Mouse (Mus musculus): ENCODE measurements around the gene Parvb.

Gene Parvb

DNA sequence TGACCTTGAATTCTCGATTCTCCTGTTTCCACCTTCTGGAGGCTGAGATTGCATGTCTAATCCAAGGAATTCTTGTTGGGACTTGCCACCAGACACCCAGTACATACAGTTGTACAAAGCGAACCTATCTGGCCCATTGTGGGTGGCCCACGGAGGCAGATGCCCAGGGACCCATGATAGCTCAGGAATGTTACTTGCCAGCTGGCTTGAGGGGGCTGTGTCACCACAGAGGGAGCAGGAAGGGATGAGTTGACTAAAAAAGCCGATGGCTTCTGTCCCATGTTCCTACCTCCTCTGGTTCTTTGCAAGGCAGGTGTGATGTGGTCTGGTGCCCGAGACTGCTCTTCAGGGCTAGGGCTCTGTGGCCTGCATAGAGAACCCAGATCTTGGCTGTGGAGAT, 59.3 kb downstream of the Parvb start:
- no peak for DNase-seq (ENCODE audit: low read depth, low spot score)

GRCm38 (mm10) chr15:84293590-84293989, 61.7 kb downstream of the Parvb start:
- DNase-seq (ENCODE audit: low read depth, low spot score), result no peak

DNA sequence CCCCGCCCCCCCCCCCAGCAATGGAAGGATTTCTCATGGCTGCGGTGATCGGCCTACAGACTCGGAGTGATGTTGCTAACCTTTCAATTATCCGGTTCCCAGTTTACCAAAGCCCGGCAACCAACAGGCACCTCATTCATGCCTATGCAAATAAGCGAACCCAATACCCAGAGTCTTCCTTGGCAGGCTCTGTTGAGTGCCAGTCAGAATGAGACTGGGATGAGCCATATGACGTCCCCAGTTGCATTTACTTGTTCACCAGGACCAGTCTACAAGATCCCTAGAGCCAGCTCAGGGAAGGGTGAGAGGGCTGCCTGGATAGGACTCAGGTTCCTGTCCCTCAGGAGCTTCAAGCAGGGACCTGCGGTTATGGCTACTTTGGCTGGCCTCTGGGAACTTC, 62.5 kb downstream of the Parvb start:
- no peak for DNase-seq (ENCODE audit: low read depth, low spot score)

- no peak for DNase-seq (ENCODE audit: low read depth, low spot score)
Observed at GRCm38 (mm10) chr15:84295225-84295624, 63.4 kb downstream of the Parvb start.

DNA sequence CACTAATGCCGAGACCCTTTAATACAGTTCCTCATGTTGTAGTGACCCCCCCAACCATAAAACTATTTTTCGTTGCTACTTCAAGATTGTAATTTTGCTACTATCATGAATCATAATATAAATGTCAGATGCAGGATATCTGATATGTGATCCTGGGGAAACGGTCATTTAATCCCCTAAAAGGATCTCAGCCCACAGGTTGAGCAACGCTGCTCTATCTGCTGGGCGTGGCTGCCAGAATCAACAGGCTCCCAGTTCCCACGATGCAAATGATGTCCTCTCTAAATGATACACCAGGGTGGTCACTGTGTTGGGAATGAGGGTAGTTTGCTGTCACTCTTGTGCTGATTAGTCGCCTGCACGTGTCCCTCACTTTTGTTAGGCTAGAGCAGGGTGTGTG, 65.6 kb downstream of the Parvb start:
- DNase-seq (ENCODE audit: low read depth, low spot score), result no peak

- no peak for DNase-seq (ENCODE audit: low read depth, low spot score)
Observed at GRCm38 (mm10) chr15:84298804-84299370, 67.0 kb downstream of the Parvb start.

GRCm38 (mm10) chr15:84299662-84300333, 68.0 kb downstream of the Parvb start:
- DNase-seq (ENCODE audit: low read depth, low spot score), result no peak

- DNase-seq (ENCODE audit: low read depth, low spot score), result no peak
Observed at GRCm38 (mm10) chr15:84300591-84300990, 68.7 kb downstream of the Parvb start.

DNA sequence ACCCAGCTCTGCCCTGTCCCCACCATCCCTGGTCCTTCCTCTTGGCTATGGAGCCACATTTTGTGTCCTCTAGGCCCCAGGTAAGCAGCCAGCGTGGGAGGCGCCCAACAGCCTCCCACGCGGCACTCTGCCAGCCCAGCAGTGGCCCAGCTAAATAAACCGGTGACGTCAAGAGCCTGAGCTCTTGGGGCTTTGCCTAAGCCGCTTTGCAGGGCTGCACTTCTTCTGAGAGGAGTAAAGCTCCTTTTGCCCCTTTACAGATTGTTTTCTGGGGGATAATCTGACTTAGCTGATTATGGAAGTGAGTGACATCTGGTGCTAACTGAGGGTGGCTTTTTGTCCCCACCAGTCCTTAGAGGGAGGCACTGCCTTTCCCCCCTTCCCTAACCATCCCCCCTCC, 69.2 kb downstream of the Parvb start:
- DNase-seq (ENCODE audit: low read depth, low spot score), result no peak

DNA sequence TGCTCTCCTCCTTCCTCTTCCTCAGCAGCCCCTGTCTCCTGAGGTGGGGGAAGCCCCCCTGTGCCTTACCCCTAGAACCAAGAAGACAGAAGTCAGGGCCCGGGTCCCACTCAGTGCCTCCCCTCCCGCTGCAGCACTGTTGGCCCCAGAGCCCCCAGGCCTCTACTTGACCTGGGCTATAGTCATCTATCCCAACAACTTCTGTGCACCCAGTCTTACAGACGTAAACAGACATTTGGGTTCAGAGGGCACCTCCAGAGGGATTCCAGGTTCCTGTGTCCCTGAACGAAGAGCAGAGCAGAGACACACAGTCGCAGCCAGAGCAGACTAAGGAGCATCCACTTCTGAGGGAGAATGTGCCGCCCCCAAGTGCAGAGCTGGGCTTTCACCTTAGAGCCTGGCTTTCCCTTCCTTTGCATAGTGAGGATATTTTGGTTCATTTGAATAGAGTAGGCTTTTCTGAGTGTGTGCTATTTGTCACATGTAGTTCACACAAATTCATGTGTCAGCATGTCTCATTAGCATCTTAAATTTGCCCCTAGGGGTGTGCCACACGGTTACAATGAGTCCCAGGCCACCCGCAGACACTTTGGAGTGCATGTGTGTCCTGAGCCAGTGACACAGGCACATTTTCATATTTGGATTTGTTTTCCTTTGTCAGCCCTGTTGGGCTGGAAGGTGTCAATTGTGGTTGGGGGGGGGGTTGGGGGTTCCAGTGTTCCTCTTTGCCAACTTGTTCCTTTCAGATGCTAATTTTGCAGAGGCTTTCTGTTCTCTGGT, 70.0 kb downstream of the Parvb start:
- DNase-seq (ENCODE audit: low read depth, low spot score), result no peak

DNA sequence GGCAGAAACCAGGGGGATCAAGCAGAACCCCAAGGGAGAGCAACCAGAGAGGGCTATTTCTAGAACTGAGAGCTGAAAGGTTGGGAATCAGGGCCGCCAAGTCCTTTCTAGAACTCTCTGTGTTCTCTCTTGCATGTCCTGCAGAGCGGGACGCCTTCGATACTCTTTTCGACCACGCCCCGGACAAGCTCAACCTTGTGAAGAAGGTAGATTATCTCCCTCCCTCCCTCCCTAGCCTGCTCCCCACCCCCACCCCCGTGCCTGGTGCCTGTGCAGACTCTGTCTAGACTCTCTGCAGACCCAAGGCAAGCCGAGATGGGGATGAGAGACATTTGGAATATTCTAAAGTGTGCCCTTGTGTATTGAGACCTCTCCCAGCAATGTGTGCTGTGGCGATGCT, 71.4 kb downstream of the Parvb start:
- DNase-seq (ENCODE audit: low read depth, low spot score), result no peak

GRCm38 (mm10) chr15:84305333-84305732, 73.5 kb downstream of the Parvb start:
- DNase-seq (ENCODE audit: low read depth, low spot score), result no peak

DNA sequence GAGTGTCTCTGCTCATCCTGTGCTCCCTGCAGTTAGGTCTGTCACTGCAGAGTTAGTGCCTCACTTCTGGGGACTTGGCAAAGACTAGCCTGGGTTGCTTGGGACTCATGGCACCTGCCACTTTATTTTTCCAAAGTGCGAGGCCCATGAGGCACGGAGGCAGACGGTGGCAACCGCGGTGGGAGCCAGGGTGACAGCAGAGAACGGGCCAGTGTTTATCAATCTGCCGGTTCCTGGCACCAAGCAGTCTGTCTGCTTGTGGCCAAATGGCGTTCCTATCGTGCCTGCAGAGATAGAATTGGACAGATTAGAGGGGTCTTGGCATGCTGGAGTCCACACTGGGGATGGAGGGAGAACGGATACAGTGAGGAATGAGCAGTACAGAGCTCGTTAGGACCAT, 78.4 kb downstream of the Parvb start:
- DNase-seq (ENCODE audit: low read depth, low spot score), result no peak

DNA sequence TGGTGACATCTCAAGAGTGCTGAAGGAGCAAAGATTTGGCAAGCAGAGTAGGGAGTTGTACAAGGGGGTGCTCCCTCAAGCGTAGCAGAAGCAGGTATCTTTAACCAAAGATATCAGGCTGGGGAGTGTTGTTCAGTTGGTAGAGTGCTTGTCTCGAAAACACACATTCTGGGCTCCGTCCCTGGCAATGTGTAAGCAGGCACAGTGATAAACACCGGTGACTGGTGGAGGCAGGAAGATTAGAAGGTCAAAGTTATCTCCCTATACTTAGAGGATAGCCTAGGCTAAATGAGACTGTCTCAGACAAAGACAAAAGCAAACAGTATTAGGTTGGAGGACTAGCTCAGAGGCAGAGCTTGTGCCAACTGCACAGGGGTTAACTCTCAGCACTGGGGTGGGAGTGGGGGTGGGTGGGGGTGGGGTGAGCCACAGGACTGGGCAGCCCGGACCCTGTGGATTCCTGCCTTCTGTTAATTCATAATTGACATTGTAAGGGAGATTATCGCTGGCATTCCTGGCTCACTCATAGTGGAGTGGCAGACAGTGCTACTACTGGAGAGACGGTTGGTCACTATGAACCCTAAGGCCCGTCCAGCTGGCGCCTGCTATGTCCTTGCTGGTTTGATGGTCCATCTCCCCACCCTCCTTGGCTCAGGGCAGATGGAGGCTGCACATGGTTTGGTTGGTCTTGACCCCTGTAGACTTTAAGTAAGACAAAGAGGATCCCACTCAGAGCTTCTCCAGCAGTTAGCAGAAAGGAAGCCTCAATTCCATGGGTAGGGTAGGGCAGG, 79.6 kb downstream of the Parvb start:
- DNase-seq (ENCODE audit: low read depth, low spot score), result no peak

DNA sequence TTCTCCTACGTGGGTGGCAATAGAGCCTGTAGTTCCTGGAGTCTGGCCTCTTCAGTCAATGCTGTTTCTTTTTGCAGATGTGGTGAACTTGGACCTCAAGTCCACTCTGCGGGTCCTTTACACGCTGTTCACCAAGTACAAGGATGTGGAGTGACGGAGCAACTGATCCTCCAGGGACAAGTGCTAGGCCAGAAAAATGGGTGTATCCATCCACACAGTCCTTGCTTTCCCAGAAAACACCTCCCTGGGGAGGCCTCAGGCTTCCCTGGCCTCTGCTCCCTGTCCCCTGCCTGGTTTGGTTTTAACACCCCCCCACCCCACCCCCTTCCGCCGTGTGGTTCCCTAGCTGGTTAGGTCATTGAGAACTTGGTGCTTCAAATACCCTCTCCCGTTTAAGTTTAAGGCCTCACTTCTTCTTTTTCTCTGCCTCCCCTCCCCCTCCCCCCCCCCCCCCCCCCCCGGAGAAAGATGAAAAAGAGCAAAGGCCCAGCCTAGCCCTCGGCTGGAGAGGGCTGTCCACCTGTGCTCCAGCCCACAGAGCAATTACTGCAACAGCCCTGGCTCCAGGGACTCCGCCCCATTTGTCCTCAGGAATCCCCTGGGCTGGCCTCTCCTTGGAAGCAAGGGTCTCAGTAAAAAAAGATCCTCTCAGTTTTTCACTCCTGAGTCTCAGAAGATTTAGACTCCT, 81.2 kb downstream of the Parvb start:
- DNase-seq (ENCODE audit: low read depth, low spot score), result no peak

- no peak for DNase-seq (ENCODE audit: low read depth, low spot score)
Observed at GRCm38 (mm10) chr15:84313566-84313878, 81.7 kb downstream of the Parvb start.

DNA sequence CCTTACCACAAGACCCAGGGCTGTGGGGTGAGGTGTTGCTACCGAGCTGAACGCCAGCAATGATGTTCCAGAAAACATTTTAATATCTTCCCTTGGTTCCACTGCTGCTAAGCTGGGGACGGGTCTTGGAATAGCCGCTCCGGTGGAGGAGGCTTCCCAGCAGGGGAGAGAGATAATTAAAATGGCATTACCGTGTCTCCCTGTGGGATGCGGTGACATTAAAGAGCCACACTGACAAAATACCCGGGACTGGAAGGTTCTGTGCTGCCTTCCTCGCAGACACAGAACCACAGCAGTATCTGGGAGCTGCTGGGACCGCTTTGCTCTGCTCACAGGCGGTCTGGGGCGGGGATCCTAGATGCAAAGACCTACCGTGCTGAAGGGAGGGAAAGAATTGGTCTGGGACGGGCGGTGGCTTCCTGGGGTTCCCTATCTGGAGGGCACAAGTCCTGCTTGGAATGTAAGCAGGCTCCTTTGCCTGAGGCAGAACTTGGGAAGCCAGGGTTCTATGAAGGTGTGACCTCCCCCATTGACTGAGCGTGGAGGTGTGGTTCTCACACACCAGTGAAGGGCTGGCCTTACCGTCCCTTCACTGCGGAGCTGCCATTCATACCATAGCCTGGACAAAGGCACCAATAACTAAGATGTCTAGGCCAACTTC, 82.7 kb downstream of the Parvb start:
- DNase-seq (ENCODE audit: low read depth, low spot score), result no peak

- no peak for DNase-seq (ENCODE audit: low read depth, low spot score)
Observed at GRCm38 (mm10) chr15:84315276-84316046, 83.6 kb downstream of the Parvb start.

- no peak for DNase-seq (ENCODE audit: low read depth, low spot score)
Observed at GRCm38 (mm10) chr15:84319393-84319792, 87.5 kb downstream of the Parvb start.

- no peak for DNase-seq (ENCODE audit: low read depth, low spot score)
Observed at GRCm38 (mm10) chr15:84321544-84322174, 89.8 kb downstream of the Parvb start.
